Mouse (Mus musculus) heart, adult 2 months (tissue): ENCODE measurements around the gene Prr23a1.

Experiments
- CTCF ChIP-seq: fragments of 200-600 bp; IDR thresholded peaks from 2 replicates; pipeline ENCODE4 v1.8.1; 2022; ENCODE audit warnings: antibody characterized with exemption, mild to moderate bottlenecking, moderate library complexity
- POLR2A ChIP-seq: fragments of 200-500 bp; IDR thresholded peaks from 2 replicates; pipeline ENCODE4 v1.6.1; 2011; ENCODE audit warnings: mild to moderate bottlenecking, low read depth, low read length, control low read depth; ENCODE audit not compliant: insufficient read depth

DNA sequence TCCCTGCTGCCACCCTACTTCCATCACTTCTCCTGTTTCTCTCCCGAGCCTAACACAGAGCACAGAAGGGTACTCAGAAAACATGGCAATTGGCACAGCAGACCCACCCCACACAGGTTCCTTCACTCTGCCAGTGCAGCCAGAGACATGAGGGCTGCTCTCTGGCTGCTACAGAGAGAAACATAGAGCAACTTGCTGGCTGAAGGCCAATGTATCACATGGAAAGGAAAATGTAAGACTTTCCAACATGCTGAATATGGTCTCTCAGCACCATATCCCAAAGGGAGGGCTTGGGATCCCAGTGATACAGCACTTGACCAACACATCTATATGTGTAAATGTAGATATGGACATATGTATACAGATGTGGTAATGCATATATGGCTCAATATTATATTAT is 43.3 kb upstream of the Prr23a1 start:
- TF ChIP-seq CTCF, result no peak
- no peak for TF ChIP-seq POLR2A
